Mouse (Mus musculus) retina, postnatal 1 day (tissue): ENCODE data around the gene Casc1.
"Not testable (repeated sequence)": the region's sequence is repeated elsewhere in the genome, so short reads cannot be mapped to it uniquely, and the experiment has no call there.

ENCODE experiments used
- DNase-seq: peaks from one replicate; pipeline ENCODE4 v3.0.0-alpha.2; 2012

Casc1 gene

GRCm38 (mm10) chr6:145135804-145136203 is 75.0 kb downstream of the Casc1 start:
- no peak for DNase-seq

- no peak for DNase-seq
These were observed 75.5 kb downstream of the Casc1 start for GRCm38 (mm10) chr6:145135295-145135694.

- not testable (repeated sequence) for DNase-seq
These were observed 77.8 kb downstream of the Casc1 start for GRCm38 (mm10) chr6:145132969-145133368.

- no peak for DNase-seq
These were observed 78.8 kb downstream of the Casc1 start for GRCm38 (mm10) chr6:145131991-145132390.

- DNase-seq = no peak
These were observed 81.2 kb downstream of the Casc1 start for GRCm38 (mm10) chr6:145129563-145129962.

- DNase-seq = no peak
These were observed 83.2 kb downstream of the Casc1 start for GRCm38 (mm10) chr6:145127652-145128051.

GRCm38 (mm10) chr6:145125591-145126113 is 85.2 kb downstream of the Casc1 start:
- DNase-seq = no peak
